Mouse (Mus musculus) myocyte (in vitro differentiated cells): Measurements from ENCODE around the gene Ninj2. TPM values are rescaled to one million over a fixed set of nuclear protein-coding genes. Genes with fewer than 3 reads are reported as not detected.

Source experiments
- H3K27me3 ChIP-seq: one replicate; pipeline ENCODE4 v1.6.1; 2011; ENCODE audit not compliant: control insufficient read depth, insufficient read depth, insufficient read length
- H3K36me3 ChIP-seq: one replicate; pipeline ENCODE4 v1.6.1; 2011; ENCODE audit not compliant: control insufficient read depth, insufficient read depth
- H3K4me2 ChIP-seq: one replicate; pipeline ENCODE4 v1.6.1; 2011; ENCODE audit warnings: low read depth, control low read depth
- H3K4me3 ChIP-seq: one replicate; pipeline ENCODE4 v1.5.1; 2011; ENCODE audit warnings: mild to moderate bottlenecking, control low read depth, moderate library complexity
- H3K79me2 ChIP-seq: one replicate; pipeline ENCODE4 v1.6.1; 2011; ENCODE audit not compliant: control insufficient read depth, insufficient read depth
- H3ac ChIP-seq: one replicate; pipeline ENCODE4 v1.6.1; 2011; ENCODE audit not compliant: control insufficient read depth, insufficient read length
- CEBPB ChIP-seq: IDR thresholded peaks from 2 replicates; pipeline ENCODE4 v1.6.1; 2011; ENCODE audit warnings: mild to moderate bottlenecking, moderate library complexity; ENCODE audit not compliant: poor library complexity, insufficient read depth, severe bottlenecking
- E2F4 ChIP-seq: IDR thresholded peaks from one replicate; pipeline ENCODE4 v1.6.1; 2011; ENCODE audit warnings: mild to moderate bottlenecking, control low read depth, moderate library complexity; ENCODE audit not compliant: insufficient read depth
- MAX ChIP-seq: IDR thresholded peaks from one replicate; pipeline ENCODE4 v1.6.1; 2011; ENCODE audit warnings: low read depth, mild to moderate bottlenecking, control low read depth
- MYOD1 ChIP-seq, 3 experiments: IDR thresholded peaks; one replicate each; pipeline ENCODE4 v1.6.1; 2011; ENCODE audit warnings: control low read depth in 2 of 3, low read depth in 2 of 3, mild to moderate bottlenecking in 2 of 3, moderate library complexity in 1 of 3; ENCODE audit not compliant: insufficient read length in 2 of 3, control insufficient read depth in 1 of 3
- MYOG ChIP-seq, 3 experiments: IDR thresholded peaks; one replicate each; pipeline ENCODE4 v1.6.1; 2011; ENCODE audit warnings: control low read depth in 2 of 3, low read depth in 2 of 3, mild to moderate bottlenecking in 2 of 3; ENCODE audit not compliant: insufficient read length in 2 of 3, control insufficient read depth in 1 of 3, insufficient read depth in 1 of 3
- POLR2A ChIP-seq: IDR thresholded peaks from one replicate; pipeline ENCODE4 v1.6.1; 2011; ENCODE audit warnings: low read depth, mild to moderate bottlenecking, control low read depth, moderate library complexity; ENCODE audit not compliant: insufficient read length
- POLR2AphosphoS2 ChIP-seq: IDR thresholded peaks from one replicate; pipeline ENCODE4 v1.6.1; 2011; ENCODE audit warnings: low read depth, control low read depth; ENCODE audit not compliant: insufficient read length
- REST ChIP-seq: IDR thresholded peaks from one replicate; pipeline ENCODE4 v1.6.1; 2011; ENCODE audit warnings: mild to moderate bottlenecking, control low read depth, moderate library complexity; ENCODE audit not compliant: insufficient read depth, insufficient read length
- SRF ChIP-seq: IDR thresholded peaks from one replicate; pipeline ENCODE4 v1.6.1; 2011; ENCODE audit warnings: low read depth; ENCODE audit not compliant: control insufficient read depth, insufficient read length
- TCF12 ChIP-seq: IDR thresholded peaks from one replicate; pipeline ENCODE4 v1.6.1; 2011; ENCODE audit warnings: mild to moderate bottlenecking, control low read depth; ENCODE audit not compliant: poor library complexity, insufficient read depth, severe bottlenecking
- TCF3 ChIP-seq: IDR thresholded peaks from one replicate; pipeline ENCODE4 v1.6.1; 2011; ENCODE audit warnings: low read depth, control low read depth; ENCODE audit not compliant: insufficient read length
- USF1 ChIP-seq: IDR thresholded peaks from one replicate; pipeline ENCODE4 v1.6.1; 2011; ENCODE audit warnings: low read depth, mild to moderate bottlenecking, control low read depth, moderate library complexity
- polyA plus RNA-seq: library from polyadenylated mRNA; unstranded; fragments of >200 nt; fragmentation: generic; extraction: Trizol; gene quantifications from one replicate; pipeline ENCODE4 v1.2.1, GENCODE M21; 2012; ENCODE audit warnings: missing spikeins

The Ninj2 gene
- polyA plus RNA-seq, 1 experiment, result 0.05 TPM

GRCm38 (mm10) chr6:120111984-120112803 is 19.0 kb downstream of the Ninj2 start:
- peak overlapping the region; percentile 45 for H3K4me2 ChIP-seq
- no peaks in the 10 kb centered on the region for H3K36me3 ChIP-seq
- H3K27me3 ChIP-seq, result no peaks in the 10 kb centered on the region
- H3K79me2 ChIP-seq, result no peaks in the 10 kb centered on the region
- no peak overlapping the region for H3ac ChIP-seq
- H3K4me3 ChIP-seq, result no peak overlapping the region
- TF ChIP-seq MYOD1 (IDR thresholded peaks at IDR 0.05; ENCODE audit: control insufficient read depth in 1 of 3, insufficient read length in 2 of 3, low read depth in 2 of 3) (peak in 1 of 3 experiments; percentile 31), TCF12 (no peak), E2F4 (no peak), SRF (no peak), REST (no peak), MYOG (IDR thresholded peaks at IDR 0.05; ENCODE audit: control insufficient read depth in 1 of 3, insufficient read depth in 1 of 3, insufficient read length in 2 of 3, low read depth in 2 of 3) (no peak)

- Histone ChIP-seq H3K4me3 (no peak overlapping the region), H3K4me2 (peak overlapping the region; percentile 78), H3K27me3 (no peaks in the 10 kb centered on the region), H3ac (no peak overlapping the region), H3K36me3 (no peaks in the 10 kb centered on the region), H3K79me2 (no peaks in the 10 kb centered on the region)
- TF ChIP-seq MYOD1 (IDR thresholded peaks at IDR 0.05; ENCODE audit: control insufficient read depth in 1 of 3, insufficient read length in 2 of 3, low read depth in 2 of 3), result no peak
- no peak for TF ChIP-seq REST
- TF ChIP-seq MAX, result no peak
- no peak for TF ChIP-seq MYOG (IDR thresholded peaks at IDR 0.05; ENCODE audit: control insufficient read depth in 1 of 3, insufficient read depth in 1 of 3, insufficient read length in 2 of 3, low read depth in 2 of 3)
- no peak for TF ChIP-seq TCF3
- TF ChIP-seq SRF, result no peak
Observed at GRCm38 (mm10) chr6:120113856-120114255, 20.7 kb downstream of the Ninj2 start.

GRCm38 (mm10) chr6:120114271-120114670 is 21.1 kb downstream of the Ninj2 start:
- Histone ChIP-seq H3K4me3 (peak overlapping the region; percentile 1), H3K36me3 (no peaks in the 10 kb centered on the region), H3K4me2 (peak overlapping the region; percentile 78), H3K79me2 (no peaks in the 10 kb centered on the region), H3K27me3 (no peaks in the 10 kb centered on the region), H3ac (no peak overlapping the region)
- no peak for TF ChIP-seq USF1
- TF ChIP-seq TCF12, result no peak
- no peak for TF ChIP-seq REST
- TF ChIP-seq SRF, result no peak
- no peak for TF ChIP-seq MYOD1 (IDR thresholded peaks at IDR 0.05; ENCODE audit: control insufficient read depth in 1 of 3, insufficient read length in 2 of 3, low read depth in 2 of 3)
- no peak for TF ChIP-seq MYOG (IDR thresholded peaks at IDR 0.05; ENCODE audit: control insufficient read depth in 1 of 3, insufficient read depth in 1 of 3, insufficient read length in 2 of 3, low read depth in 2 of 3)
- TF ChIP-seq MAX, result no peak
- TF ChIP-seq TCF3, result no peak
- no peak for TF ChIP-seq POLR2AphosphoS2
- no peak for TF ChIP-seq E2F4
- TF ChIP-seq POLR2A, result no peak
- no peak for TF ChIP-seq CEBPB

GRCm38 (mm10) chr6:120114698-120115097 is 21.5 kb downstream of the Ninj2 start:
- H3K27me3 ChIP-seq, result no peaks in the 10 kb centered on the region
- H3K36me3 ChIP-seq, result no peaks in the 10 kb centered on the region
- no peak overlapping the region for H3ac ChIP-seq
- no peaks in the 10 kb centered on the region for H3K79me2 ChIP-seq
- H3K4me2 ChIP-seq, result peak overlapping the region; percentile 78
- TF ChIP-seq SRF, result no peak
- peak; percentile 9 for TF ChIP-seq USF1
- H3K4me3 ChIP-seq, result peak overlapping the region; percentile 1

- Histone ChIP-seq H3K36me3 (no peaks in the 10 kb centered on the region), H3ac (no peak overlapping the region), H3K79me2 (no peaks in the 10 kb centered on the region), H3K27me3 (no peaks in the 10 kb centered on the region), H3K4me3 (peak overlapping the region; percentile 1), H3K4me2 (peak overlapping the region; percentile 54)
- TF ChIP-seq SRF (no peak), MAX (no peak), E2F4 (no peak), REST (no peak), POLR2AphosphoS2 (no peak), MYOD1 (IDR thresholded peaks at IDR 0.05; ENCODE audit: control insufficient read depth in 1 of 3, insufficient read length in 2 of 3, low read depth in 2 of 3) (no peak), TCF3 (no peak), USF1 (no peak), POLR2A (no peak), CEBPB (no peak), TCF12 (no peak)
Observed at GRCm38 (mm10) chr6:120115443-120115842, 22.3 kb downstream of the Ninj2 start.
